Mouse (Mus musculus): ENCODE data around the gene Col4a3. TPM values are rescaled to one million over a fixed set of nuclear protein-coding genes. Genes with fewer than 3 reads are reported as not detected.

The Col4a3 gene
- polyA plus RNA-seq, 1 experiment, result 0.04 TPM

GRCm38 (mm10) chr1:82724339-82725025 lies 137.8 kb downstream of the Col4a3 start, which contains the start of gene Mff:
TSS of gene Mff (plus strand) at chr1:82724890.
- TF ChIP-seq FLI1 (IDR thresholded peaks at IDR 0.05; ENCODE audit: low read length), result no peak; the same call in 1 of the 2 replicates
- peaks cover 28% of the 10 kb centered on the region for H3K36me3 ChIP-seq (replicated peaks; ENCODE audit: low read length)
- H3K4me1 ChIP-seq, result peaks cover 37% of the 10 kb centered on the region
- no peaks in the 10 kb centered on the region for H3K9me3 ChIP-seq
- H3K27me3 ChIP-seq (replicated peaks), result no peaks in the 10 kb centered on the region
- peak within 1 kb of the TSS; percentile 94 for H3K4me3 ChIP-seq (replicated peaks)

DNA sequence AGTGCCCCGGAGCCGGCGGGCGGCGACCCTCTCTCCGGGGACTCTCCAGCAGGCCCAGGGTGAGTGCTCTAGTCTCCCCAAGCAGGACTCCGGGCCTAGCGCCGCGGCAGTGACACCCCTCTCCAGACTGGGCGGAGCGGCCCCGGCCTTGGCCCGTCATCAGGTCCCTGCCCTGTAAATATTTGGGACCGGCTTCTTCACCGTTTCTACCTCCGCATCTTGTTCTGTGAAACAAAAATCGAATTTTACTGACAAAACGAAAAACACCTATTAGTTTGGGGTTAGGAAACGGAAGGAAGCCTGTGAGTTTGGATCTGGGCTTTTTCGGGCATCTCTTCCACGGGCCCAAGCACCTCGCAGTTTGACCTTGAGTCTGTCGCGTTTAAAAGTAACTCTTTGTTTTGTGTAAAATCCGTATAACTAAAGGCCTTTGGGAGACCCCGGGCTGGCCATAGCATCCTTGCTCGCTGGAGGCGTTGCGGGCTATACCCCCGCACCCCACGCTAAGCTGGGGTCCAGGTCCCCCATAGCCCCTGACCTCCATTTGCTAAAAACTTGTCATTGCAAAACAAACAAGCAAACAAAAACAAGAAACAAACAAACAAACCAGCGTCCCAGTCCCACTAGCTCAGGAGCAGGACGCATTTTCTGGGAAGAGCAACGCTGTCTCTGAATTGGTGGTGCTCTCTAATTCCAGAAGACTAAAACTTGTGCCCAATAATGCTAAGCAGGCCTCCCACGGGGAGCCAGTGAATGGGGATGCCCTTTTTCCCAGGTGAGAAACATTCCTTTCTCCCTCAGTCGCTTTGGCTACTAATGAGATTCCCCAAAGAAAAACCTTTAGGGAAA lies 138.5 kb downstream of the Col4a3 start:
- TF ChIP-seq FLI1 (IDR thresholded peaks at IDR 0.05; ENCODE audit: low read length), result no peak
- TF ChIP-seq GATA1 (IDR thresholded peaks at IDR 0.05; ENCODE audit: borderline replicate concordance, low read length), result no peak
- H3K36me3 ChIP-seq (replicated peaks; ENCODE audit: low read length), result peaks cover 36% of the 10 kb centered on the region
- H3K27me3 ChIP-seq (replicated peaks), result no peaks in the 10 kb centered on the region
- peak overlapping the region; percentile 94 for H3K4me3 ChIP-seq (replicated peaks)
- H3K9me3 ChIP-seq, result no peaks in the 10 kb centered on the region
- H3K4me1 ChIP-seq, result peaks cover 33% of the 10 kb centered on the region

DNA sequence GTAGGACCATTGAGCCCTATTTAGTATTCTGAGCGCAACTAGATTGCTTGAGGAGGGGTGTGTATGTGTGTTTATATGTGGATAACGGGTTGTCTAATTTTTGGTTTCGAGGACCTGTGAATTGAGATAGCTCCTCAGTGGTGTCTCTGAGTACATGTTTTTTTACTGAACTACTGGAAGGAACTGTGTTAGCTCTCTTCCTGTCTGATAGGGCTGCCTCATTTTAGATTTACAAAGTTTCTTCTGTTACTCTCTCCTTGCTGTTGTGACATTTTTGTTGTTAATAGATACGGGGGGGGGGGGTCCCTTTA lies 139.1 kb downstream of the Col4a3 start:
- H3K27me3 ChIP-seq (replicated peaks), result no peaks in the 10 kb centered on the region
- H3K36me3 ChIP-seq (replicated peaks; ENCODE audit: low read length), result peaks cover 42% of the 10 kb centered on the region
- no peak for TF ChIP-seq GATA1 (IDR thresholded peaks at IDR 0.05; ENCODE audit: borderline replicate concordance, low read length)
- TF ChIP-seq FLI1 (IDR thresholded peaks at IDR 0.05; ENCODE audit: low read length), result no peak
- no peaks in the 10 kb centered on the region for H3K9me3 ChIP-seq
- peaks cover 31% of the 10 kb centered on the region for H3K4me1 ChIP-seq
- H3K4me3 ChIP-seq (replicated peaks), result peak overlapping the region; percentile 94

- Histone ChIP-seq H3K4me1 (peaks cover 27% of the 10 kb centered on the region), H3K4me3 (replicated peaks) (peak overlapping the region; percentile 94), H3K36me3 (replicated peaks; ENCODE audit: low read length) (peaks cover 48% of the 10 kb centered on the region), H3K27me3 (replicated peaks) (no peaks in the 10 kb centered on the region), H3K9me3 (no peaks in the 10 kb centered on the region)
- TF ChIP-seq FLI1 (IDR thresholded peaks at IDR 0.05; ENCODE audit: low read length) (no peak), GATA1 (IDR thresholded peaks at IDR 0.05; ENCODE audit: borderline replicate concordance, low read length) (no peak)
Observed at GRCm38 (mm10) chr1:82726482-82726881, 139.8 kb downstream of the Col4a3 start.

DNA sequence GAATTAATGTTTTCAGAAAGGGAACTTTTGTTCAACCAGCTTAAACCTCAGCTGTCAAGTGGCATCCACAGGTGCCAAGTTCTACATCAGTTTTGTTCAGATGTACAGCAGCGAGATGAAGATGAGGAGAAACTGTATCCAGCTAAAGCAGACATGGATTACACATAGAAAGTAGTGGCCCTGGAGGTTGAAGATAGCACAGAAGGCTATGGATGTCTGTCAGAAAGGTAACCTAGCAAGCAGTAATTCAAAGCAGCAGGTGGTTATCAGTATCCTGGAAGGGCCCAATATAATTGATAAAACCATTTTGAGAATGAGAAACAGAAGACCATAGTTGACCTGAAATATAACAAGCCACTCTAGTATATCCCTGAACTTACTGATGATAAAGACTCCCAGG lies 146.6 kb downstream of the Col4a3 start:
- Histone ChIP-seq H3K4me1 (peaks cover 18% of the 10 kb centered on the region), H3K9me3 (no peaks in the 10 kb centered on the region), H3K4me3 (replicated peaks) (no peak overlapping the region), H3K36me3 (replicated peaks; ENCODE audit: low read length) (peaks cover 100% of the 10 kb centered on the region), H3K27me3 (replicated peaks) (no peaks in the 10 kb centered on the region)
- TF ChIP-seq GATA1 (IDR thresholded peaks at IDR 0.05; ENCODE audit: borderline replicate concordance, low read length), result no peak
- no peak for TF ChIP-seq FLI1 (IDR thresholded peaks at IDR 0.05; ENCODE audit: low read length)

- H3K36me3 ChIP-seq (replicated peaks; ENCODE audit: low read length), result peaks cover 98% of the 10 kb centered on the region
- no peaks in the 10 kb centered on the region for H3K9me3 ChIP-seq
- H3K4me3 ChIP-seq (replicated peaks), result no peak overlapping the region
- TF ChIP-seq GATA1 (IDR thresholded peaks at IDR 0.05; ENCODE audit: borderline replicate concordance, low read length) (no peak), FLI1 (IDR thresholded peaks at IDR 0.05; ENCODE audit: low read length) (no peak)
- no peaks in the 10 kb centered on the region for H3K27me3 ChIP-seq (replicated peaks)
- H3K4me1 ChIP-seq, result peaks cover 13% of the 10 kb centered on the region
Observed at GRCm38 (mm10) chr1:82738066-82738465, 151.3 kb downstream of the Col4a3 start.

- TF ChIP-seq GATA1 (IDR thresholded peaks at IDR 0.05; ENCODE audit: borderline replicate concordance, low read length), result no peak
- TF ChIP-seq FLI1 (IDR thresholded peaks at IDR 0.05; ENCODE audit: low read length), result no peak
- Histone ChIP-seq H3K36me3 (replicated peaks; ENCODE audit: low read length) (peaks cover 95% of the 10 kb centered on the region), H3K27me3 (replicated peaks) (no peaks in the 10 kb centered on the region), H3K4me3 (replicated peaks) (no peak overlapping the region), H3K4me1 (peaks cover 17% of the 10 kb centered on the region), H3K9me3 (no peaks in the 10 kb centered on the region)
Observed at GRCm38 (mm10) chr1:82741539-82741938, 154.8 kb downstream of the Col4a3 start.

DNA sequence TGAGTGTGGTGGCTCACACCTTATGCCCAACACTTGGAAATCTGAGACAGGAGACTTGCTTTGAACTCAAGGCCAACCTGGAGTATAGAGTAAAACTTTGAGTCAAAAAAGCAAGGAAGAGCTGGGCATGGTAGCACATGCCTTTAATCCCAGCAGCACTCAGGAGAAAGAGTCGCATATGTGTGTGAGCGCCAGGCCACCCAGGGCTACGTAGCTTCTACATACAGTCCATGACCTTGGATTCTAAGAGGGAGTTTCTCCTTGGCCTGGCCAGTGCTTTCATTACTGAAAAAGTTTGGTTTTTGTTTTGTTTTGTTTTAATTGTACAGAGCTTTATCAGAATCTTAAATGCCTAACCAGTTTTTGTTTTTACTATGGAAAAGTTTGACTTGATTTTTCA lies 157.2 kb downstream of the Col4a3 start:
- Histone ChIP-seq H3K27me3 (replicated peaks) (no peaks in the 10 kb centered on the region), H3K4me1 (peaks cover 27% of the 10 kb centered on the region), H3K36me3 (replicated peaks; ENCODE audit: low read length) (peaks cover 93% of the 10 kb centered on the region), H3K9me3 (no peaks in the 10 kb centered on the region), H3K4me3 (replicated peaks) (no peak overlapping the region)
- TF ChIP-seq FLI1 (IDR thresholded peaks at IDR 0.05; ENCODE audit: low read length), result no peak
- no peak for TF ChIP-seq GATA1 (IDR thresholded peaks at IDR 0.05; ENCODE audit: borderline replicate concordance, low read length)

DNA sequence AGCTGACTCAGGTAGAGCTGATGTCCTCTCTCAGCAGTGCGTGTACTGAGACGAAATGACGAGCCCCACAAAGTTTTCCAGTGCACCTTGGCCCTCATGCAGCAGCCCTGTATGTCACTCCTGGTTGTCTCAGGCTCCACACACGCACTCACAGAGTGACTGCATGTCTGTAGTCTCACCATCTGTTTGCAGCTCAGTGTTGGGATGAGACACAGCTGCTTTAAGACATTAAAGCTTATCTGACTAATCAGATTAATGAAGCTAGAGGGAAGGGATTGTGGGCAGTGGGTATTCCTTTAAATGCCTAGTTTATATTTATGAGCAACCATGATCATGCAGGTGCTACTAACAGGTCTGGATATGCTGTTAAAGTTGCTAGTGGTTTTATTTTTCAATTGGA lies 159.7 kb downstream of the Col4a3 start:
- Histone ChIP-seq H3K4me1 (peaks cover 25% of the 10 kb centered on the region), H3K9me3 (no peaks in the 10 kb centered on the region), H3K27me3 (replicated peaks) (no peaks in the 10 kb centered on the region), H3K36me3 (replicated peaks; ENCODE audit: low read length) (peaks cover 95% of the 10 kb centered on the region), H3K4me3 (replicated peaks) (peak overlapping the region; percentile 35)
- no peak for TF ChIP-seq GATA1 (IDR thresholded peaks at IDR 0.05; ENCODE audit: borderline replicate concordance, low read length)
- no peak for TF ChIP-seq FLI1 (IDR thresholded peaks at IDR 0.05; ENCODE audit: low read length)

All from megakaryocyte, embryonic 14.5 days (primary cell).